Mouse (Mus musculus) heart, postnatal 0 days (tissue): ENCODE data around the gene Scml4.

Source experiments
- CTCF ChIP-seq: IDR thresholded peaks from 2 replicates; pipeline ENCODE4 v1.5.1; 2016; ENCODE audit warnings: antibody characterized with exemption, control low read depth, low read depth
- EP300 ChIP-seq: IDR thresholded peaks from 2 replicates; pipeline ENCODE4 v1.6.1; 2016; ENCODE audit warnings: antibody characterized with exemption, low read depth

DNA sequence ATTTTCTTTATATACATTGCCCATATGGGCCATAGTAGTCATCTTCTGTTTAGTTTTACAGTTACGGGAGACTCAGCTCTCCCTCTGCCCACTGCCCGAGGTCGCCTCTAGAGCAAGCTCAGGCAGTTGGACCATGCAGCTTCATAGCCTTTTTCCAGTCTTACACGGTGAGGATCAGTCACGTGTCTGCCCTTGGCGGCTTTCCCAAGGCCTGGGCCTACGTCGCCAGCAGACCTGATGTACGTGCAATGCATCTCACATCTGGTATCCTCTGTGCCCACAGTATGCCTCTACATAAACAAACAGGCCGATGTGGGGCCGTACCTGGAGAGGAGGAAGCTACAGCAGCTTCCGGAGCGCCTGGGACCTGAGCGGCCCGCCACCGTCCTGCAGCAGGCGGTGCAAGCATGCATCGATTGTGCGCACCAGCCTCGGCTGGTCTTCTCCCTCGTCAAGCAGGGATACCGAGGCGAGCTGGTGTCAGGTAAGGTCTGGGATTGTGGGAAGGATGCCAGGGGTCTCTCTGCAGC is 70.0 kb downstream of the Scml4 start:
- no peak for TF ChIP-seq CTCF
- TF ChIP-seq EP300, result no peak
